Mouse (Mus musculus) ES-E14 (cell line): ENCODE results near the gene Lyl1. TPM values are rescaled to one million over a fixed set of nuclear protein-coding genes. Genes with fewer than 3 reads are reported as not detected.

Experiments used
- DNase-seq: peaks from one replicate; pipeline ENCODE4 v3.0.0-alpha.2; 2013; ENCODE audit warnings: low read depth, low spot score
- H3K27ac ChIP-seq: 2 replicates; pipeline ENCODE4 v1.5.1; 2012; ENCODE audit warnings: low read depth, mild to moderate bottlenecking, low read length, moderate library complexity, mixed read lengths; ENCODE audit not compliant: poor library complexity, insufficient read depth, severe bottlenecking
- H3K36me3 ChIP-seq: 2 replicates; pipeline ENCODE4 v1.6.1; 2012; ENCODE audit warnings: mild to moderate bottlenecking, low read length, moderate library complexity, mixed read lengths; ENCODE audit not compliant: control insufficient read depth, poor library complexity, insufficient read depth, severe bottlenecking
- H3K4me1 ChIP-seq, 2 experiments: fragments of 150-350 bp in 1 of 2; sonication (generic) in 1 of 2; 2 replicates each; pipeline ENCODE4 v1.6.1; 2012; ENCODE audit warnings: low read length in 2 of 2, mild to moderate bottlenecking in 1 of 2, mixed read lengths in 1 of 2; ENCODE audit not compliant: control insufficient read depth in 2 of 2, insufficient read depth in 2 of 2, poor library complexity in 1 of 2
- H3K4me3 ChIP-seq, 2 experiments: fragments of 150-350 bp in 1 of 2; sonication (generic) in 1 of 2; 2 replicates each; pipeline ENCODE4 v1.5.1; 2012; ENCODE audit warnings: low read length in 2 of 2, low read depth in 1 of 2, mild to moderate bottlenecking in 1 of 2, mixed read lengths in 1 of 2; ENCODE audit not compliant: insufficient read depth in 1 of 2, poor library complexity in 1 of 2, severe bottlenecking in 1 of 2
- H3K9ac ChIP-seq: 2 replicates; pipeline ENCODE4 v1.6.1; 2012; ENCODE audit warnings: low read depth, mild to moderate bottlenecking, low read length, mixed read lengths; ENCODE audit not compliant: poor library complexity, insufficient read depth, severe bottlenecking
- H3K9me3 ChIP-seq: fragments of 150-350 bp; sonication (generic); 2 replicates; pipeline ENCODE4 v1.6.1; 2012; ENCODE audit warnings: low read depth, mild to moderate bottlenecking, low read length; ENCODE audit not compliant: control insufficient read depth, insufficient read depth
- CHD2 ChIP-seq: IDR thresholded peaks from 2 replicates; pipeline ENCODE4 v1.6.1; 2014; ENCODE audit warnings: mild to moderate bottlenecking, low read depth, low read length, inconsistent platforms
- HCFC1 ChIP-seq: IDR thresholded peaks from 2 replicates; pipeline ENCODE4 v1.6.1; 2012; ENCODE audit warnings: low read length, inconsistent platforms, borderline replicate concordance; ENCODE audit not compliant: insufficient read depth
- MAFK ChIP-seq: IDR thresholded peaks from 2 replicates; pipeline ENCODE4 v1.6.1; 2014; ENCODE audit warnings: mild to moderate bottlenecking, low read depth, low read length, inconsistent platforms; ENCODE audit not compliant: insufficient read depth
- ZC3H11A ChIP-seq: IDR thresholded peaks from 2 replicates; pipeline ENCODE4 v1.6.1; 2012; ENCODE audit warnings: low read depth, mild to moderate bottlenecking, inconsistent platforms, low read length, borderline replicate concordance
- ZNF384 ChIP-seq: IDR thresholded peaks from 2 replicates; pipeline ENCODE4 v1.6.1; 2012; ENCODE audit warnings: low read depth, low read length, inconsistent platforms
- in situ Hi-C, 2 experiments: fragments of 600-800 bp; cut with MboI; formaldehyde crosslinking; loops; one replicate each; pipeline ENCODE4 v1.15.1; 2025; ENCODE audit warnings: low sequenced_read_pairs in 2 of 2, inconsistent platforms in 1 of 2; ENCODE audit not compliant: unreplicated experiment in 2 of 2
- total RNA-seq: library from RNA; depleted of rRNA; stranded (reverse); fragments of 300-350 nt; gene quantifications from 2 replicates; pipeline ENCODE4 v1.2.3, GENCODE M21; 2012; rRNA removed

Lyl1 gene
- 0.49 and 0.74 TPM in 2 replicates for total RNA-seq

DNA sequence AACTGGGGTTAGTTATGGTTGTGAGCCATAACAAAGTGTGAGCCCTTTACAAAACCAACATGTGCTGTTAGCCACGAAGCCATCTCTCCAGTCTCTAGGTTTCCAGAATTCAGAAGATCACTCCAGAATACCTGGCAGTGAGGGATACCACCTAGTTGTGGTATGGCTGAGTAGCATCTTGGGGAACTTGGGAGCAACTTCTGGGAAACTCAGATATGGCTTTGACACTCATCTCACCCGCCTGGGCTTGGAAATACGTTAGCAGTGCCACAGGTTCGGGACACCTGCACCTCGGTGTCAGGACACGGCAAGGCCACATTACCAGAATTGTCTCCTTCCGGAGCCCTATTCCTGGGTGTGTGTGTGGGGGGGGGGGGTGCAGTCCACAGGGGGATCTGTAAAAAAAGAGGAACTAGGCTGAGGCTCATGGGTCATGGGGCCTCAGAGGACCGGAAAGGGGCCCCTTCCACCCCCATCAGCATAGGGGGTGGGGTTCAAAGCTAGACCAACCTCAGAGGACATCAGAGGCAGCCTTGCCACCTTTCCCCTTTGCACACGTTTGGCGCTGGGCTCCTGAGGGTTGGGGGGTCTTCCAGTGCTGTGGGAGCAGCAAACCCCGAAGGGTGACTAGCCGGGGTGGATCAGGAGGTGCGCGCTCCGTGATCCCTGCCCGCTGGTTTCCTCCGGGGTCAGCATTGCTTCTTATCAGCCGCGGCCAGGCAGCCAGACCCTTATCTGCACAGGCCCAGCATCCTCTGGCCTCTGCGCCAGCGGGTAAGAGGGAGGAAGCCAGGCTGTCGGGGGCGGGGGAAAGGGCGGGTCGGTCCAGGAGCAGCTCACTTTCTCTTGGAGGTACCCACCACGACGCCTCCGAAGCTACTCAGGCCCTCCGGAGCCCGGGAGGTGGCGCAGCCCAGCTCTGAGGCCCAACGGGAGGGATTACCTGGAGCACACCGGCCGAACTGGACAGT lies at the start of gene Lyl1:
Gene Lyl1, plus strand, starts transcription at position 517 of the 971 bp plus-strand sequence.
- peak within 1 kb of the TSS; percentile 19 to 35; a peak in 2 of 4 replicates for H3K4me3 ChIP-seq
- peak within 1 kb of the TSS; percentile 0; the same call in 1 of the 2 replicates for H3K9ac ChIP-seq
- H3K4me1 ChIP-seq, result peaks cover 2 to 26% of the 10 kb centered on the region in 2 experiments; a peak in 2 of 4 replicates
- H3K9me3 ChIP-seq, result no peaks in the 10 kb centered on the region
- H3K36me3 ChIP-seq, result peaks cover 27% of the 10 kb centered on the region
- H3K27ac ChIP-seq, result no peak within 1 kb of the TSS
- no peak for TF ChIP-seq ZC3H11A
- no peak for TF ChIP-seq MAFK
- no peak for TF ChIP-seq HCFC1
- no peak for TF ChIP-seq ZNF384
- no peak for TF ChIP-seq CHD2
- in situ Hi-C loops, result loop anchor here in 1 of 2 experiments (10.0 kb wide), 2 partner anchors 74 to 114 kb away; no protein-coding TSS in a partner anchor
- DNase-seq, result no peak

GRCm38 (mm10) chr8:84653092-84653631 lies 48.1 kb upstream of the Lyl1 start:
- Histone ChIP-seq H3K36me3 (no peaks in the 10 kb centered on the region), H3K4me3 (no peak overlapping the region), H3K9ac (no peak overlapping the region), H3K27ac (no peak overlapping the region), H3K4me1 (peaks cover 13 to 16% of the 10 kb centered on the region in 2 experiments), H3K9me3 (no peaks in the 10 kb centered on the region)
- in situ Hi-C loops, result no loop called here
- DNase-seq, result no peak
- TF ChIP-seq ZNF384, result no peak
- TF ChIP-seq CHD2, result no peak
- TF ChIP-seq MAFK, result no peak
- no peak for TF ChIP-seq HCFC1
- TF ChIP-seq ZC3H11A, result no peak

DNA sequence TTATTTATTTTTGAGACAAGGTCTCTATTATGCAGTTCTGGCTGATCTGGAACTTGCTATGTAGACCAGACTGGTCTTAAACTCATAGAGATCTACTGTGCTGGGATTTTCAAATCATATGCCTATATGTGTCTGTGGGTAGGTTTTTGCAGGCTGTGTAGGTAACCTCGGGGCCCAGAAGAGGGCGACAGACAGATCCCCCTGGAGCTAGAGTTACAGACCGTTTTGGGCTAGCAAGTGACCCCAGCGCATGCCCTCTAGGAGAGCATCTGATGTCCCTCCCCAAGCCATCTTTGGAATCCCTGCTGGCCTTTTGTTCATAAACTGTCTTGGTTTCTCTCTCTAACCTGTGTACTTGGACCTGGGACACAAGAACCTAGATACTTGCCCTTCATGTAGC lies 46.7 kb upstream of the Lyl1 start:
- in situ Hi-C loops, result no loop called here
- DNase-seq, result no peak
- Histone ChIP-seq H3K9me3 (no peaks in the 10 kb centered on the region), H3K4me1 (peaks cover 13 to 15% of the 10 kb centered on the region in 2 experiments), H3K9ac (peak overlapping the region; percentile 62), H3K27ac (peak overlapping the region; percentile 97), H3K4me3 (peak overlapping the region; percentile 46 to 83; a peak in 3 of 4 replicates), H3K36me3 (no peaks in the 10 kb centered on the region)
- TF ChIP-seq HCFC1 (no peak), CHD2 (no peak), MAFK (no peak), ZC3H11A (no peak), ZNF384 (no peak)

DNA sequence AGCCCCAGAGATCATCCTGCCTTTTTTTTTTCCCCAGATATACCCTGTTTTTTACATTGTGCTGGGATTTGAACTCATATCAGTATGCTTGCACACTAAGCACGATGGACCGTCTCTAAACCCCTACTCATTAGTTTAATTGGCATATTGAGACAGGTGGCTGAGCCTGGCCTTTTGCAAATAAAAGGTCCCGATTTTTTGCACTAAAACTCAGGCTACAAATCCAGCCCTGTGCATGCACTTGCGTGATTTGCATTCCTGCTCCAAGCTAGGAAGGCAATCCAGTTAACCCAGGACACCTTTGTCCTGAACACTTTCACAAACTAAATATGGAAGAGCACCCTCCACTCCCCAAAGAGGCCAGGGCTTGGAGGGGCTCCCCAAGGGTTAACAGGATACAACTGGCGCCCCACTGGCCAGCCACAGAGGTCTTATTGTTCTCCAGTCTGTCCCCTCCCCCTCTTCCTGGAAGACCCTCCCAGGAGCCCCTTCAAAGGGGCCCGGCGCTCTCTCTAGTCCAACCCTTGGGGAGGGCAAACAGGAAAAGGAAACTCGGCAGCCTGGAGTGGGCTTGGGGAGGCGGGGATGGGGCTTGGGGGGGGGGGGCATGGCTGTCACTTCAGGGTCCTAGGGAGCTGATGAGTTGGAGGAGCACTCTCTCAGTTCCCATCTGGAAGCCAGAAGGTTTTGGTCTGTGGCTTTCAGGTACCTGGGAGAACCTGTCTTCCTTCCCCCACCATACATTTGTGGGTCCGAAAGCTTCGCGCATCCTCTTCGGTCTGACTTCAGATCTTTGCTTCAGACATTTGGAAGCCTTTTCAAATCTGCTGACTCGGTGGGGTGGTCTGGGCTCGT lies 45.7 kb upstream of the Lyl1 start:
- peak overlapping the region; percentile 89 for H3K9ac ChIP-seq
- DNase-seq, result no peak
- no peaks in the 10 kb centered on the region for H3K9me3 ChIP-seq
- in situ Hi-C loops, result no loop called here
- no peaks in the 10 kb centered on the region for H3K36me3 ChIP-seq
- H3K27ac ChIP-seq, result peak overlapping the region; percentile 97
- H3K4me3 ChIP-seq, result peak overlapping the region; percentile 77 to 83
- TF ChIP-seq CHD2, result no peak
- TF ChIP-seq MAFK, result 0 out of 2 replicates have a peak, but pooled peaks have one; percentile 15
- no peak for TF ChIP-seq ZC3H11A
- TF ChIP-seq HCFC1, result no peak
- TF ChIP-seq ZNF384, result 0 out of 2 replicates have a peak, but pooled peaks have one; percentile 34
- H3K4me1 ChIP-seq, result peaks cover 13 to 14% of the 10 kb centered on the region in 2 experiments
